Mouse (Mus musculus) forebrain, postnatal 0 days (tissue): Measurements from ENCODE around the gene Heca. TPM values are rescaled to one million over a fixed set of nuclear protein-coding genes. Genes with fewer than 3 reads are reported as not detected.
"Not testable (repeated sequence)": the region's sequence is repeated elsewhere in the genome, so short reads cannot be mapped to it uniquely, and the experiment has no call there.

Experiments
- ATAC-seq: fragments of 200-750 bp; cut with Nextera tagmentation; 2 replicates; pipeline ENCODE4 v1.8.0; 2017; ENCODE audit warnings: mild to moderate bottlenecking, moderate library complexity
- DNase-seq: peaks from one replicate; pipeline ENCODE4 v3.0.0-alpha.2; 2015
- H3K27ac ChIP-seq: fragments of 300-500 bp; sonication (generic); 2 replicates; pipeline ENCODE4 v1.5.1; 2014; ENCODE audit warnings: low read depth, mild to moderate bottlenecking, antibody characterized with exemption, low read length, moderate library complexity, mixed read lengths
- H3K27me3 ChIP-seq: fragments of 300-500 bp; sonication (generic); 2 replicates; pipeline ENCODE4 v1.6.1; 2014; ENCODE audit warnings: mild to moderate bottlenecking, low read length, mixed read lengths; ENCODE audit not compliant: insufficient read depth
- H3K36me3 ChIP-seq: fragments of 300-500 bp; sonication (generic); 2 replicates; pipeline ENCODE4 v1.6.1; 2014; ENCODE audit warnings: mild to moderate bottlenecking, moderate library complexity; ENCODE audit not compliant: insufficient read depth
- H3K4me1 ChIP-seq: fragments of 300-500 bp; sonication (generic); 2 replicates; pipeline ENCODE4 v1.6.1; 2014; ENCODE audit warnings: antibody characterized with exemption; ENCODE audit not compliant: insufficient read depth
- H3K4me2 ChIP-seq: fragments of 300-500 bp; sonication (generic); 2 replicates; pipeline ENCODE4 v1.6.1; 2014; ENCODE audit warnings: low read depth, mild to moderate bottlenecking, moderate library complexity
- H3K4me3 ChIP-seq: fragments of 300-500 bp; sonication (generic); 2 replicates; pipeline ENCODE4 v1.5.1; 2014; ENCODE audit warnings: low read depth, low read length, mixed read lengths
- H3K9ac ChIP-seq: fragments of 300-500 bp; sonication (generic); 2 replicates; pipeline ENCODE4 v1.6.1; 2014; ENCODE audit warnings: mild to moderate bottlenecking
- H3K9me3 ChIP-seq: fragments of 300-500 bp; sonication (generic); 2 replicates; pipeline ENCODE4 v1.6.1; 2016; ENCODE audit warnings: low read length
- CTCF ChIP-seq: sonication (generic); IDR thresholded peaks from 2 replicates; pipeline ENCODE4 v1.5.1; 2016; ENCODE audit warnings: antibody characterized with exemption, control low read depth, low read depth
- WGBS: fragments of 180-500 bp; shearing (Covaris S2); extraction: QIAGEN DNeasy Blood & Tissue Kit; methylation state at CpG from one replicate; pipeline ENCODE4 v1.1.7; 2014; 5-methylcytosine and 5-hydroxymethylcytosine counted together
- polyA plus RNA-seq: library from polyadenylated mRNA; unstranded; fragments of >200 nt; fragmentation: Nextera tagmentation; extraction: Ambion mirVana; gene quantifications from 2 replicates; pipeline ENCODE4 v1.2.1, GENCODE M21; 2015
- total RNA-seq: library from RNA; depleted of rRNA; stranded (reverse); fragments of >200 nt; gene quantifications from 2 replicates; pipeline ENCODE4 v1.2.3, GENCODE M21; 2014

Heca gene
- total and polyA plus RNA-seq, 2 experiments from 2014 or later: 4.2 to 43.5 TPM

- Histone ChIP-seq H3K4me1 (peaks cover 3% of the 10 kb centered on the region; the same call in 1 of the 2 replicates), H3K4me3 (no peak overlapping the region), H3K27ac (no peak overlapping the region), H3K4me2 (no peak overlapping the region), H3K36me3 (no peaks in the 10 kb centered on the region), H3K9me3 (no peaks in the 10 kb centered on the region), H3K9ac (no peak overlapping the region), H3K27me3 (no peaks in the 10 kb centered on the region)
- ATAC-seq: no peak
- no peak for DNase-seq
- 90% methylated on average over 3 of the region's 3 CpGs for WGBS
- TF ChIP-seq CTCF: no peak
Measured at GRCm38 (mm10) chr10:17925200-17925599, 22.7 kb downstream of the Heca start.

- Histone ChIP-seq H3K4me2 (no peak overlapping the region), H3K9me3 (no peaks in the 10 kb centered on the region), H3K4me3 (no peak overlapping the region), H3K36me3 (no peaks in the 10 kb centered on the region), H3K27me3 (no peaks in the 10 kb centered on the region), H3K4me1 (no peaks in the 10 kb centered on the region), H3K9ac (no peak overlapping the region), H3K27ac (no peak overlapping the region)
- WGBS: 61% methylated on average over 3 of the region's 3 CpGs
- DNase-seq: no peak
- TF ChIP-seq CTCF: no peak
- no peak for ATAC-seq
Measured at GRCm38 (mm10) chr10:17924166-17924565, 23.7 kb downstream of the Heca start.

- Histone ChIP-seq H3K9ac (no peak overlapping the region), H3K27ac (no peak overlapping the region), H3K9me3 (no peaks in the 10 kb centered on the region), H3K4me1 (no peaks in the 10 kb centered on the region), H3K27me3 (no peaks in the 10 kb centered on the region), H3K4me3 (no peak overlapping the region), H3K4me2 (no peak overlapping the region), H3K36me3 (no peaks in the 10 kb centered on the region)
- WGBS: 79% methylated on average over 4 of the region's 4 CpGs
- no peak for DNase-seq
- no peak for ATAC-seq
- TF ChIP-seq CTCF: no peak
Measured at GRCm38 (mm10) chr10:17921381-17921780, 26.5 kb downstream of the Heca start.

- Histone ChIP-seq H3K4me2 (no peak overlapping the region), H3K27ac (no peak overlapping the region), H3K4me3 (no peak overlapping the region), H3K4me1 (no peaks in the 10 kb centered on the region), H3K9ac (no peak overlapping the region), H3K36me3 (peaks cover 9% of the 10 kb centered on the region), H3K27me3 (no peaks in the 10 kb centered on the region), H3K9me3 (no peaks in the 10 kb centered on the region)
- TF ChIP-seq CTCF: no peak
- 88% methylated on average over 5 of the region's 5 CpGs for WGBS
- no peak for DNase-seq
- no peak for ATAC-seq
Measured at GRCm38 (mm10) chr10:17919971-17920370, 27.9 kb downstream of the Heca start.

- H3K4me1 ChIP-seq: no peaks in the 10 kb centered on the region
- 84% methylated on average over 2 of the region's 2 CpGs for WGBS
- H3K27me3 ChIP-seq: no peaks in the 10 kb centered on the region
- no peaks in the 10 kb centered on the region for H3K9me3 ChIP-seq
- TF ChIP-seq CTCF: no peak
- H3K4me3 ChIP-seq: no peak overlapping the region
- no peak for DNase-seq
- H3K36me3 ChIP-seq: peaks cover 11% of the 10 kb centered on the region
- no peak for ATAC-seq
- no peak overlapping the region for H3K27ac ChIP-seq
- H3K9ac ChIP-seq: no peak overlapping the region
- no peak overlapping the region for H3K4me2 ChIP-seq
Measured at GRCm38 (mm10) chr10:17919032-17919431, 28.8 kb downstream of the Heca start.

DNA sequence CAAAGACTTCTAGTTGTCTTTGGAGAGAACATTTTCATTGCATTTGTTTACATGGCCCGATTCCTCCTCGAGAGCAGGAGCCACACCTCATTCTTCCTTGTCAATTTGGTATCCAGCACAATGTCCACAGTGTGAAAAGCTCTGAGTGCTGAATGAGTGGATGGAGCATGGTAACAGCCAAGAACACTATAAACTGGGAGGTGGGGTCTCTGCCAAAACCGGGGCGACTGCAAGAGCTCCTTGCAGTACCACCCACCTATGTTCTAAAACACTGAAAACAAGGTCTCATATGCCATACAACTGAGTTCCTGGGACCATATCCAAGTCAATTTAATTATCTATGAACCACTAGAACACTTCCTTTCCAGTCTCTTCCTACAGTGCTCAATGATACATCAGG, 39.1 kb downstream of the Heca start:
- no peak for TF ChIP-seq CTCF
- Histone ChIP-seq H3K36me3 (peaks cover 13% of the 10 kb centered on the region; the same call in 1 of the 2 replicates), H3K4me1 (no peaks in the 10 kb centered on the region), H3K9ac (no peak overlapping the region), H3K4me3 (no peak overlapping the region), H3K27ac (no peak overlapping the region), H3K27me3 (no peaks in the 10 kb centered on the region), H3K4me2 (no peak overlapping the region), H3K9me3 (no peaks in the 10 kb centered on the region)
- ATAC-seq (no peak), DNase-seq (no peak)
- WGBS: 70% methylated on average over 4 of the region's 4 CpGs

- H3K4me2 ChIP-seq, DNase-seq, H3K4me3 ChIP-seq, H3K27me3 ChIP-seq, H3K4me1 ChIP-seq, H3K9ac ChIP-seq, H3K9me3 ChIP-seq, ATAC-seq, H3K27ac ChIP-seq: not testable (repeated sequence)
- 76% methylated on average over 3 of the region's 3 CpGs for WGBS
- peaks cover 18% of the 10 kb centered on the region for H3K36me3 ChIP-seq
Measured at GRCm38 (mm10) chr10:17906405-17906804, 41.5 kb downstream of the Heca start.

GRCm38 (mm10) chr10:17903449-17903848, 44.4 kb downstream of the Heca start:
- DNase-seq: no peak
- no peaks in the 10 kb centered on the region for H3K27me3 ChIP-seq
- TF ChIP-seq CTCF: no peak
- H3K27ac ChIP-seq: no peak overlapping the region
- no peak for ATAC-seq
- H3K9ac ChIP-seq: no peak overlapping the region
- no peaks in the 10 kb centered on the region for H3K4me1 ChIP-seq
- H3K4me2 ChIP-seq: no peak overlapping the region
- H3K36me3 ChIP-seq: peaks cover 23% of the 10 kb centered on the region
- no peaks in the 10 kb centered on the region for H3K9me3 ChIP-seq
- H3K4me3 ChIP-seq: no peak overlapping the region
- 81% methylated on average over 2 of the region's 2 CpGs for WGBS
